Mouse (Mus musculus): ENCODE data around the gene Ttc38. TPM values are rescaled to one million over a fixed set of nuclear protein-coding genes. Genes with fewer than 3 reads are reported as not detected.

The Ttc38 gene
- polyA plus RNA-seq, 1 experiment: 19.3 TPM

- no peak for TF ChIP-seq CTCF (conservative IDR thresholded peaks at IDR 0.05; ENCODE audit: insufficient read depth, insufficient read length, low read depth, low read length)
- no peak for TF ChIP-seq POLR2A (IDR thresholded peaks at IDR 0.05; ENCODE audit: low read depth, low read length)
Observed at GRCm38 (mm10) chr15:85808031-85808430, 24.1 kb upstream of the Ttc38 start.

DNA sequence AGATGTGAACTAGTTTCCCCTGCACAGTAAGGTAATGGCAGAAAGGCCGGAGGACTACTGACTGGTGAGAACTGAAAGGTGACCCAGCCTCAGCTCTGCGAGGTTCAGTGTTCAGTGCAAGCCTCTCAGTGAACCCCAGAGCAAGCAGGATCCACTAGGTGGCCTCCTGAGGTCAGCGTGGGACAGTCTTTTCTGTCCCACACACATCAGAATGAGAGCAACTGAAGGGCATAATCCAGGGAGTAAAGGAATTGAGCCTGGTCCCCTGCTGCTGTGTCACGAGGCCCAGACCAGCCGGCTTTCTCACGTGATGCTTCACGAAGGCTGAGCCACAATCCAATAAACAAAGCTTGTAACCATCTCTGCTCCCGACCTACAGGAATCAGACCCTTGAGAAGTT lies 23.7 kb upstream of the Ttc38 start:
- Histone ChIP-seq H3K27ac (ENCODE audit: insufficient read depth, low read depth, low read length) (0 out of 2 replicates have a peak overlapping the region, but pooled peaks have one; percentile 7), H3K4me1 (ENCODE audit: control insufficient read depth, insufficient read depth, low read length) (peaks cover 3% of the 10 kb centered on the region; the same call in 1 of the 2 replicates), H3K4me3 (ENCODE audit: insufficient read depth, low read depth, low read length) (no peak overlapping the region), H3K27me3 (replicated peaks; ENCODE audit: control insufficient read depth, insufficient read depth, low read length) (no peaks in the 10 kb centered on the region), H3K36me3 (ENCODE audit: control insufficient read depth, insufficient read depth, low read length) (no peaks in the 10 kb centered on the region)
- peak; percentile 47 for DNase-seq
- TF ChIP-seq CTCF (conservative IDR thresholded peaks at IDR 0.05; ENCODE audit: insufficient read depth, insufficient read length, low read depth, low read length) (peak; percentile 42), POLR2A (IDR thresholded peaks at IDR 0.05; ENCODE audit: low read depth, low read length) (no peak)
- WGBS: 57% methylated on average over 8 of the region's 8 CpGs

More at GRCm38 (mm10) chr15:85808031-85808430, 24.1 kb upstream of the Ttc38 start:
- WGBS: 74% methylated on average over 6 of the region's 6 CpGs
- H3K36me3 ChIP-seq (ENCODE audit: control insufficient read depth, insufficient read depth, low read length): no peaks in the 10 kb centered on the region
- no peak overlapping the region for H3K4me3 ChIP-seq (ENCODE audit: insufficient read depth, low read depth, low read length)
- no peaks in the 10 kb centered on the region for H3K27me3 ChIP-seq (replicated peaks; ENCODE audit: control insufficient read depth, insufficient read depth, low read length)
- peaks cover 3% of the 10 kb centered on the region; the same call in 1 of the 2 replicates for H3K4me1 ChIP-seq (ENCODE audit: control insufficient read depth, insufficient read depth, low read length)
- DNase-seq: no peak
- 0 out of 2 replicates have a peak overlapping the region, but pooled peaks have one; percentile 7 for H3K27ac ChIP-seq (ENCODE audit: insufficient read depth, low read depth, low read length)

- no peak overlapping the region for H3K4me3 ChIP-seq (ENCODE audit: insufficient read depth, low read depth, low read length)
- no peak for DNase-seq
- H3K27ac ChIP-seq (ENCODE audit: insufficient read depth, low read depth, low read length): no peak overlapping the region
- TF ChIP-seq POLR2A (IDR thresholded peaks at IDR 0.05; ENCODE audit: low read depth, low read length): no peak
- no peak for TF ChIP-seq CTCF (conservative IDR thresholded peaks at IDR 0.05; ENCODE audit: insufficient read depth, insufficient read length, low read depth, low read length)
- H3K27me3 ChIP-seq (replicated peaks; ENCODE audit: control insufficient read depth, insufficient read depth, low read length): no peaks in the 10 kb centered on the region
- WGBS: 85% methylated on average over 12 of the region's 12 CpGs
- peaks cover 3% of the 10 kb centered on the region; the same call in 1 of the 2 replicates for H3K4me1 ChIP-seq (ENCODE audit: control insufficient read depth, insufficient read depth, low read length)
- H3K36me3 ChIP-seq (ENCODE audit: control insufficient read depth, insufficient read depth, low read length): no peaks in the 10 kb centered on the region
Observed at GRCm38 (mm10) chr15:85809091-85809490, 23.0 kb upstream of the Ttc38 start.

- DNase-seq: no peak
- 46% methylated on average over 5 of the region's 5 CpGs for WGBS
Observed at GRCm38 (mm10) chr15:85810462-85810805, 21.7 kb upstream of the Ttc38 start.

DNA sequence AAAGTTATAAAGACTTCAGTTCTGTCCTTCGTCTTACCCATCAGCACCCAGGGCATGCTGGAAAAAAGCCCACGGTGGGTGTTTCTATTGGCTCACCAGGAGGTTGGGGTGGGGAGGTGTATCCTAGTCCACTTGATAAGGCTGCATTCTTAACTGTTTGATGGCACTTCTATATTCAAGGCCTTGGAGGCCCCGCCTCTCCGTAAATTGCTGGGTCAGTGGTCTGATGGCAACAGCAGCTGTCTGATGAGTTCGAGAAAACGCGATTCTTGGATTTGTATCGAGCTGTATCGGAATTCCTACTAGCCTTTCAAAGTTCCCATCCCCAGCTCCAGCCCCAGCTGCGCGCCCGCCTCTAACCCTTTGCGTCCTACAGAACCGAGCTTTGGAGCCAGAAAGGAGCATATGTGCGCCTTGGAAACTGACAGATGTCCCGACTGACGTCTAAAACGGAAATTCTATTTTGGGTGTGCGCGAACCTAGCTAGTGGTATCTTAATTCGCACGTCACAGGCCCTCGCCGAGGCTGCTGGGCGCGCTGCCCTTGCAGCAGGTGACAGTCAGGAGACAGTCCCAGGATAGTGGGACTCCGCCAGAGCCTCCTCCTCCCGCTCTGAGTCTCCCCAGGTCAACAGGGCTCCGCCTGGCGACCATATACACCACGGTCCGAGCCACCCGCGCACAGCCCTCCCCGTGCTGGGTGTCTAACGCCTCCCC lies 21.1 kb upstream of the Ttc38 start:
- DNase-seq: peak; percentile 54
- 2% methylated on average over 36 of the region's 36 CpGs for WGBS
- peak overlapping the region; percentile 67 for H3K4me3 ChIP-seq (ENCODE audit: insufficient read depth, low read depth, low read length)
- H3K27ac ChIP-seq (ENCODE audit: insufficient read depth, low read depth, low read length): peak overlapping the region; percentile 67
- TF ChIP-seq CTCF (conservative IDR thresholded peaks at IDR 0.05; ENCODE audit: insufficient read depth, insufficient read length, low read depth, low read length) (0 out of 2 replicates have a peak, but pooled peaks have one; percentile 9), POLR2A (IDR thresholded peaks at IDR 0.05; ENCODE audit: low read depth, low read length) (no peak)
- peaks cover 3% of the 10 kb centered on the region; the same call in 1 of the 2 replicates for H3K4me1 ChIP-seq (ENCODE audit: control insufficient read depth, insufficient read depth, low read length)
- H3K27me3 ChIP-seq (replicated peaks; ENCODE audit: control insufficient read depth, insufficient read depth, low read length): no peaks in the 10 kb centered on the region
- no peaks in the 10 kb centered on the region for H3K36me3 ChIP-seq (ENCODE audit: control insufficient read depth, insufficient read depth, low read length)

More at GRCm38 (mm10) chr15:85810462-85810805, 21.7 kb upstream of the Ttc38 start:
- no peaks in the 10 kb centered on the region for H3K36me3 ChIP-seq (ENCODE audit: control insufficient read depth, insufficient read depth, low read length)
- no peak for TF ChIP-seq POLR2A (IDR thresholded peaks at IDR 0.05; ENCODE audit: low read depth, low read length)
- no peak for TF ChIP-seq CTCF (conservative IDR thresholded peaks at IDR 0.05; ENCODE audit: insufficient read depth, insufficient read length, low read depth, low read length)
- H3K4me3 ChIP-seq (ENCODE audit: insufficient read depth, low read depth, low read length): no peak overlapping the region
- H3K27ac ChIP-seq (ENCODE audit: insufficient read depth, low read depth, low read length): peak overlapping the region; percentile 67; the same call in 1 of the 2 replicates
- peaks cover 3% of the 10 kb centered on the region; the same call in 1 of the 2 replicates for H3K4me1 ChIP-seq (ENCODE audit: control insufficient read depth, insufficient read depth, low read length)
- H3K27me3 ChIP-seq (replicated peaks; ENCODE audit: control insufficient read depth, insufficient read depth, low read length): no peaks in the 10 kb centered on the region

DNA sequence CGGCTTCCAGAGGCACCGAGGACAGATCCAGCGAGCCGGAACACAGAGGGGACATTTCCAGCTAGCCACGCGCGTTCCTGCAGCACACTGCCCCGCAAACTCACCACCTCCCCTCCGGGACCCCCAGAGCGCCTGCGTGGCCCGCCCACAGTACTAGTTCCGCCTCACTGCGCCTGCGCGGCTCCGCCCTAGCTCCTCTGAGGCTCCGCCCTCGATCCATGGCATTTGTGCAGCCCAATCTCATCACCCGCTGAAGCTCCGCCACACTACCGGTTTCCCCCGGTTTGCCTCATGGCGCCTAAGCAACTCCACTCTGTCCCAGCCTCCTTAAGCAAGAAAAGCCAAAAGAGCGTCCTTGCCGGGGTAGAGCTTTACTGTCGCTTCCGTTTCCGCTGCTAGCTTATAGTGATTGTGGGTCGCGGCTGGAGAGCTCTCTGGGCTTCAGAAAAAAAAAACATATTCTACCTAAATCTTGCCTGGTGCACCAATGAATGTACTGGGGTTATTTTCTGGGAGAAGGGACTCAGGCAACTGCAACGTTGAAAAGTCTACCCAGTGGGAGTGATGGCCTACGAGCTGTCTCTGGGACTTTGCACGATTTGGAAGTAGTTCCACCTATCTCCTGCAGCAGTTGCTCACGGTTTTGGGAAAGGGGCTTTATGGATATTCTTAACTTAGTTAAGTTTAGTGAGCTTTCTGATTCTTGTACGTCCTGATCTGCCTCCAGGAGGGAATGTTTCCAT lies 20.4 kb upstream of the Ttc38 start, which contains the start of gene Cdpf1:
Gene Cdpf1 (minus strand): TSS at position 163 of the 743 bp plus-strand sequence.
- Histone ChIP-seq H3K36me3 (ENCODE audit: control insufficient read depth, insufficient read depth, low read length) (no peaks in the 10 kb centered on the region), H3K27ac (ENCODE audit: insufficient read depth, low read depth, low read length) (peak within 1 kb of the TSS; percentile 67), H3K4me1 (ENCODE audit: control insufficient read depth, insufficient read depth, low read length) (peaks cover 3% of the 10 kb centered on the region; the same call in 1 of the 2 replicates), H3K27me3 (replicated peaks; ENCODE audit: control insufficient read depth, insufficient read depth, low read length) (no peaks in the 10 kb centered on the region), H3K4me3 (ENCODE audit: insufficient read depth, low read depth, low read length) (peak within 1 kb of the TSS; percentile 67)
- 2% methylated on average over 36 of the region's 36 CpGs for WGBS
- TF ChIP-seq CTCF (conservative IDR thresholded peaks at IDR 0.05; ENCODE audit: insufficient read depth, insufficient read length, low read depth, low read length) (0 out of 2 replicates have a peak, but pooled peaks have one; percentile 6), POLR2A (IDR thresholded peaks at IDR 0.05; ENCODE audit: low read depth, low read length) (peak; percentile 85)
- DNase-seq: peak; percentile 99
